Mouse (Mus musculus) activated CD4-positive, CD25-positive, alpha-beta regulatory T cell, adult 4 months (primary cell): ENCODE measurements around the gene Baiap3. TPM values are rescaled to one million over a fixed set of nuclear protein-coding genes. Genes with fewer than 3 reads are reported as not detected.
"Not testable (repeated sequence)": the region's sequence is repeated elsewhere in the genome, so short reads cannot be mapped to it uniquely, and the experiment has no call there.

Experiments used
- ATAC-seq: one replicate; pipeline ENCODE4 v1.8.0; 2017
- polyA plus RNA-seq, 2 experiments: library from polyadenylated mRNA; unstranded; fragments of 100-300 nt; shearing (Covaris generic); gene quantifications; one replicate each; pipeline ENCODE4 v1.2.1; 2017

Baiap3 gene
- polyA plus RNA-seq, 2 experiments from 2014 or later: 1.4 to 8.5 TPM

DNA sequence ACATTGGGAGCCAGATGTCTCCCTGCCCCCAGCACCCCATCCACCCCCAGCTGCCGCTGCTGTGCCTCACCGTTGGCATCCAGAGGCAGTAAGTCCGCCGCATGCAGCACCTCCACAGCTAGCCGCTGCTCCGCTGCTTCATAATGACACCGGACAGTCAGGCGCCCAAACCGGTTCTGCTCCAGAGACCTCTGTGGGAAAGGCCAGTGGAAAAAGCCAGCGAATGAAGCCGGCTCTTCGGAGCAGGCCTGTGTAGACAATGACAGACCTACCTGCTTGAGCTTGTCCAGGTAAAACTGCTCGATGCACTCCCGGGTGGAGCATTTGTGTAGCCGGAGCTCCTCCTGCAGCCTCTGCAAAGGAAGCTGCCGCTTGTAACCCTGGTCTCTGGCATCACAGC, 11.9 kb downstream of the Baiap3 start:
- ATAC-seq: no peak

DNA sequence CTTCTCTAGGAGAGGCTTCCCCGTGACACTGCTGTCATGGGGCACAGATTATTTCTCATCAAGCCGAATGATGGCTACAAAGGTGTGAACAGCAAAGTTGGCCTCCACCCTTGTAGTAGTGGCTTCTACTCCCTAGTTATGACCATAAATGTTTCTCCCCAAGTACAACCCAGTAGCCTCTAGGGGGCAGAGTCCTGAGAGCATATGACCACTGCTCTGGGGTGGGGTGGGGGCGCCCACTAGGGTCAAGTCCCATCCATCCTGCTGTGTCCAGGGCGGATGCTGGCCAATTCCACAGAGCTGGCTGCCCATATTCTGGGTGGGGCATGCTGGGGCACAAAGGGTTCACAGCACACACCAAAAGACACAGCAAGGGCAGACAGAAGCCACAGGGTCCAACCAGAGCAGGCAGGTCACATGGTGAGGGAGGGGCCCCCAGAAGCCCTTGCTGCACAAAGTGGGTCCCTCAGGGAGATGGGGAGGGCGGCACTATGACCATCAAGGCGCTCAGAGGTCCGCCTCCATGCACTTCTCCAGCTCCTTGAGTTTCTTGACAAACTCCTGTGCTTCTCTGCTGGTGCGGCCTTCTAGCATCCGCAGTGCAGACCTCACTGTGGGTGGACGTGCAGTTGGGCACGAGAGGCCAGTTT, 12.9 kb downstream of the Baiap3 start:
- no peak for ATAC-seq

DNA sequence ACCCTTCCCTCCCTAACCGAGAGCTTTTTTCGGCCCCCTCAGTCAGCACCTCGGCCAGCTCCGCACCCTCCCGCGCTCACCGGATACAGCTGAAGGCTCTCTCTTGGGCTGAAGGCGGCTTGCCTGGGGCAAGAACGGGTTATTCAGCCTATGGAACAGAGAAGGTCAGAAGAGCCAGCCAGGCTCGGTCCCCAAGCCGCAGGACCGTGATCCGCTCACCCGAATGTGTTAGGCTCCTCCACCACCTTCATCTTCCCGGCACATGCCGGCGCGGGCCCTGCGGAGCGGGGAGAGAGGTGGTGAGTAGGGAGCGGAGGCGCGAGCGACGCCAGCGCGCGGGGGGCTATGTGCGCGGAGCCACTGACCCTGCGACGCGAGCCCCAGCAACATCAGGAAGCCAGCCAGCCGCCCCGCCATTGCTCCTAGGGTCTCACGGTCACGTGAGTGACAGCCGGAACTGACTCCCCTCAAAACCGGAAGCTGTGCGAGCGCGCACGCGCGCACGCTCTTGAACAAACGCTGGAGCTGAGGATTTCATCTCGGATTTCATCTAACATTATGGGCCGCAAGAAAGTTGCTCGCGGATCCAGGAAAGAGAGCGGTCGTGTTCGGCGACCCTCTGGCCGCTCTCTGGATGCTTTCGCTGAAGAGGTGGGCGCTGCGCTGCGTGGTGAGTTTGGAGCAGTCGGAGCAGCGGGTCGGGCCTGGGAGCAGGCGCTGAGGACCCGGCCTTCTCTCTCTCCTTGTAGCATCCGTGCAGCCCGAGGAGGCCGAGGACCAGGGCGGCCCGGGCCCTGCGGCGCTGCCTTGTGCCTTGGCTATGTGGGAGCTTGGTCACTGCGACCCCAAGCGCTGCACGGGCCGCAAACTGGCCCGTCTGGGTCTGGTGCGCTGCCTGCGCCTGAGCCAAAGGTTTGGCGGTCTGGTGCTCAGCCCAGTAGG, 16.2 kb downstream of the Baiap3 start, which contains the start of the genes Gnptg and Tsr3:
Gene Gnptg, minus strand, starts transcription at position 430 of the 942 bp plus-strand sequence.
Gene Tsr3, plus strand, starts transcription at position 476 of the 942 bp plus-strand sequence.
- peak; percentile 89 for ATAC-seq

DNA sequence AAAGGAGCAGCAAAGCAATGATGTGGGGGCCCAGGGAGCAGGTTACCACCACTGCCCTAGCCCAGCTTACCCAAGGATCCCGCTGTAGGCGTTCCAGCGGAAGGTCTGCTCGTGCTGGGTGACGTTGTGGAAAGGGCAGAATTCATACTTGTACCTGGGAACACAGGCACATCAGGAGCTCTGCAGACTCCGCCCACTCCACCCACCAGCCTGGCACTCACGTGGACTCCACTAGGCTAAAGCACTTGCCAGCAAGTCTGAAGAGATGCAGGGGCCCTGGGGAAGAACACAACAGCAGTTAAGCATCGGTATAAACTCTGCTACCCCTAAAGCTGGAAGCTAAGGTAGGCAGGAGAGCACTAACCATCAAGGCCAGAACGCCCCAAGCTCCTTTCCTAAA, 20.5 kb downstream of the Baiap3 start:
- ATAC-seq: no peak

DNA sequence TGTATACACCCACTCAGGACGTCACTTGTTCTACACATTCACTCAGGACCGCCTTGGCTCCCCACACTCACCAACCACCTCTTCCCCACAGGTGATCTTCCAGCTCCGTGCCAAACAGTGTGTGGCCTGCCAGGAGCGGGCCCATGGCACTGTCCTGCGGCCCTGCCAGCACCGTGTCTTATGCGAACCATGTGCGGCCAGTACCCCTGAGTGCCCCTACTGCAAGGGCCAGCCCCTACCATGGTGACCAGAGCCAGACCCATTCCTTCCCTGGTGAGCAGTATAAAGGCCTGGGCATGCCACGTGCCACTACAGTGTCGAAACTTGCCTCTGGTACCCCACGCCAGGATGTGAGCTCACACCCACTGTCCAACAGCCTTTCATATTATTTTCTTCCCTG, 24.5 kb downstream of the Baiap3 start:
- not testable (repeated sequence) for ATAC-seq

DNA sequence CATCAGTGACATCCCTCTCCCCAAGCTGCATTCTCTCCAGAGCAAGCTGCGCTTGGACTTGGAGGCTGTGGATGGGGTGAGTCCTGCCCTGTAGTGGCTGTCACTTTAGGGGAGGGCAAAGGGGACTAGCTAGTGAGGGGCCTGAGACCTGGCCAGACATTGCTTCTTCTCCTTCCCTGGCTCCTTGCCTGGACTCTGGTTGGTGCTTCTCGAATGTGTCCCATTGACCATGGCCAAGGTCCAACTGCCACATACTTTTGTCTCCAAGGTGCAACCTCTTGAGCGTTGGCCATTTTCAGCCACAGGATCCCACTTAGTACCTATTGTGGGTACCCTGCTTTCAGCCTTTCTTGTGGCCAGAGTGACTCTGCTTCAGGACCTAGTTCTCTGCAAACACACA, 25.5 kb downstream of the Baiap3 start:
- ATAC-seq: no peak

DNA sequence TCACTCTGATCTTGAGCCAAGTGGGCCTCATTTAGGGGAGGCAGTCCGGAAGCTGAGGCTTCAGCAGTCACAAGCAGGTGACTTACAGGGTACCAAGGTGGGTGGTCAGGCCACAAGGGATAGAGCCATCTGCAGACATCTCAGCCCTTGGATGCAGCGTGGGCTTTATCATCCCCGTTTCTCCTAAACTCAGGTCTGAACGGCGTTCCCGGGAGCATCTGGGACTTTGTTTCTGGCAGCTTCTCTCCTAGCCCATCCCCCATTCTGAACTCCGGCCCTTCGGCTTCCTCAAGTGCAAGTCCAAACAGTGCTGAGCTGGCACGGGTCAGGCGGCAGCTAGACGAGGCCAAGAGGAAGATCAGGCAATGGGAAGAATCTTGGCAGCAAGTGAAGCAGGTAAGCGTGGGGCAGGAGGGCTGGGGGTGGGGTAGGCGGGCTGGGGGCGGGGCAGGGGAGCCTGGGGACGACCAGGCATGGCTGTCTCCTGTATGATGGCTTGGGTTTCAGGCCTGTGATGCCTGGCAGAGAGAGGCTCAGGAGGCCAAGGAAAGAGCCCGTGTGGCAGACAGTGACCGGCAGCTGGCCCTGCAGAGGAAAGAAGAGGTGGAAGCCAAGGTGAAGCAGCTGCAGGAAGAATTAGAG, 26.0 kb downstream of the Baiap3 start:
- not testable (repeated sequence) for ATAC-seq

DNA sequence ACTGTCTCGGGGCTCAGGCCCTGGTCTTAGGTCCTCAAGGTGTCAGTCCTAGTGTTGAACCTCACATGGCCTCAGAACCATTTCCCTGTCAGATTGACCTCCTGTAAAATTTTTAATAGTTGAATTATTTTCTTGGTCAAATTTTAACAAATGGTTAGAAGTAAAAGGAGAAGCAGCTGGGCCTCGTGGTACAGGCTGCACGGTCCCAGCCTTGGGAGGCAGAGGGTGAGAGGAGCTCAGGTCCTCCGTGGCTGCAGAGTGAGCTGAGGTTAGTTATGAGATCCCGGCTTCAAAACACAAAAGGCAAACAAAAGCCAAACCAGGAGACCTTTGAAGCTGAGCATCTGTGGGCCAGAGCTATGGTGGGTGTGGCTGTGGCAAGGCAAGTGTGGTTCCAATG, 28.2 kb downstream of the Baiap3 start:
- ATAC-seq: no peak

DNA sequence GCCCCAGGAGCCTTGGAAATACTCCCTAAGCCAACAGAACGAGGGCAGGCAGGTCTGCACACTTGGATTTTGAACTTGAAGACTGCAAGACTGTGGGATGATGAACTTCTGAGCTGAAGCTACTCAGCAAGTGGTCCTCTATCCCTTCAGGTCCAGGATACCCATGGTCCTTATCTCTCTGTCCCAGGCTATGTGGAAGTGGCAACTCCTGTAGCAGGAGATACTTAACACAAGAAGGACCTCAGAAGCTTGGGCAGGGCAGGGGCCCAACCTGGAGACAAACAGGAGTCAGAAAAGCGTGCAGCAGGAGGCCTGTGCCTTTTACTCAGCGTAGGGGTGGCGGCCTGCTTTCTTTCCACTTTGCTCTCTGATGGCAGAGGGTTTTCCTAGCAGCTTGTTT, 30.5 kb downstream of the Baiap3 start:
- no peak for ATAC-seq

DNA sequence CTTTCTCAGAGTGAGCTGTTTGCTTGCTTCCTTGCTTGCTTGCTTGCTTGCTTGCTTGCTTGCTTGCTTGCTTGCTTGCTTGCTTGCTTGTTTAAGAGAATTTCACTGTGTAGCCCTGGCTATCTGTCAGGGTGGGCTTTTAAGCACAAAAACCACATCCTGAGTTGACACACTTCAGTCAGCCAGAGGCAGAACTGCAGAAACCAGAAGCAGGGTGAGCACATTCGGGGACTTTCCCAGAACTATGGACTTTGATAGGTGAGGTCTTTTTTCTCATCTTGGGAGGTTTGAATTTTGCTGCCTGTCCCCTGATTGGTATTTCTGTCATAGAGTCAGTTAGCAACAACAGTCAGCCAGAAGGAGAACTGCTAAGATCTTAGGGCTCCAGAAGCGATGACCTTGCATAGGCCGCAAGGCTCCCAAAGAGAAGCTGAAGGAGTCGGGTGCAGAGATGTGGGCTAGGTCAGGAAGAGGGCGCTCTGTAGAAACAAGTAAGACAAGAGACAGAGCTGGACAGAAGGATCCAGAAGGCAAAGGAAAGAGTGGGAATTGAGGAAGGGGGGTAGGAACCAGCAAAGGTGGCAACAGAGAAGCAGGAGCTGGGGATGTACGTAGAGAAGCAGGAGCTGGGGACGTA, 31.5 kb downstream of the Baiap3 start:
- peak; percentile 76 for ATAC-seq

DNA sequence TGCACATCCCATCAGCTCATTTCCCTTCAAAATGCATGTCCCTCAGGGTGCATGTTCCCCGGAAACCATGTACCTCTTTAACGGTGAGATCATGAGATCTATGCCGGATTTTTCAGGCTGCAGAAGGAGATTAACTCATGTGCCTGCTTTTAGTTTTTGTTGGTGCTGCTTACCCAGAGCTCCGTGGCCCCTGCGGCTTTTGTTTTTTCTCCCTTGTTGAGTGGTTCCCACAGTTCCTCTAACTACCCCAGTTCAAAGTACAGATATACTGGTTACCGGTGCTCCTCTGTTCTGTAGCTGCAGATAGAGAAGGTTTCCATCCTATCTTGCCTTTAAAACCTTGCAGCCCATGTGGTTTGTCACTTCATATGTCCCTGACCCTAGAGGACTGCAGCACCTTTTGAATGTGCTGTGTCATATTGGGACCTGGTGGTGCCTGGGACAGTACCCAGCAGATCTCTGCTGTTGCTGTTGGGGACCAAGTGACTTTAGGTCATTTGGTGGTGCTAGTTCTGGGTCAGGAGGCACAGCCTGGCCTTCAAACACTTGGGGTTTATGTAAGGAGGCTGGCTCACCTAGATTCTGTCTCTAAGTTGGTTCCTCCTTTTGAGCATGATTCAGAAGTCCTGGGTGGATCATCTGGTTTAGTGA, 33.1 kb downstream of the Baiap3 start:
- peak; percentile 2 for ATAC-seq

DNA sequence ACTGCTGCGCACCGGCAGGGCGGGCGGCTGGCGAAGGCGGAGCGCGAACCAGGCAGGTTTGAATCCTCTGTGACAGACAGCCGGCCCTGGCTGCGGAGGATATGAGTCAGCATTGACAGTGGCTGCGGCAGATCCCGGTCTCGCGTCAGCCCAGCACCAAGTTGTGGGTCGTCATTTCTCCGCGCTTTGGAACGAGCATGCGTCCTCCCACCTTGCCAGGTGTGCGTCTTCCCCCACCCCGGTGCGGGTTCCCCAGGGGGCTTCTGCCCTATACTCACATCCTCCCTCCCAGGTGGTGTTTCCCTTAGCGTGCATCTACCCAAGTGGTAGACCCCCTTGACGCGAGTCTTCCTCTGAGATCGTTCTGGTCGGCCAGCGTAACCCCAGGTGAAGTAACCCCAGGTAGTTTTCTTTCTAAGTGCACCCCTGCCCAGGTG, 33.6 kb downstream of the Baiap3 start:
- ATAC-seq: peak; percentile 49

DNA sequence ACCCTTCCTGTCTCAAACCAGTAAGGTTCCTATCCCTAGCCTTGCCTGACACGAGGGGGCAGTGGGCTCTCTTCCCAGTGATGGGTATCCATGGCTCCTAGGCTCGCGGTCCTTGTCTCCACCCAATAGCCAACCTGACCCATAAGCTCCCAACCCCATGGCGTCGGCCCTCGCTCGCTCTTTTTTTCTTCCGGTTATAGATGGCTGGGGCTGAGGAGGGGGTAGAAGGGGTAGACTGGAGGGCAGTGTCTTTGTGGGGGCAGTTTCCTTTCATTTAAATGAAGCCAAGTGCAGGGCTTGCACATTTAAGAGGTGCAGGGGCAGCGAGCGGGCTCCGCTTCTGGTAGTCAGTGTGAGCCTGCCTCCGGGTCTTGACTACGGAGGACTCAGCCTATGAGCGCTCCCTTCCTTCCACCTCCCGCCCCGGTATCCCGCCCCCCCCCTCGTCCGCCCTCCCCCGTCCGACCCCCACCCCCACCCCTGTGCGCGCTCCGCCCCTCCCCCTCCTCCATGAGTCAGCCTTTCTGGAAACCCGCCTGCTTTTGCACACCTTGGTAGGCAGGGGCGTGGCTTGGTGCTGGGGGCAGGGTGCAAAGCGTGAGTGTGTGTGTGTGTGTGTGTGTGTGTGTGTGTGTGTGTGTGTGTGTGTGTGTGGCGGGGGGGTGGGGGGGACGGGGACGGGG, 34.2 kb downstream of the Baiap3 start:
- ATAC-seq: peak; percentile 19

DNA sequence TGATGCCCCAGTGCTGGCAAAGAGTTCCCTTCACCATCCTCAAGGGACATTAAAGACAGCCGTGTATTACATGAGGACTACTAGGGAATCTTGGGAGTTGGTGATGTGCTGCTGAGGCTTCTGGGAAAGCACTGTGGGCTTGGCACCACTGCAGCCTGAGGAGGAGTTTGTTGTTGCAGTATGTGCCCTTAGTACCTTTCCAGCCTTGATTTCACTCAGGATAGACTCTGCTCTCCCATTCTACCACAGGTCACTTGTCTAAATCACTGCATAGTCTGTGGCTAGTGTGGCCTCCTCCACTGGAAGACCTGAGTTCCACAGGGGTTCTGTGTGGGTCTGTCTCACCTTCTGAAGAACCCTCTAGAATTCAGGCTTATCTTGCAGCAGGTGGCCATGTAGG, 35.4 kb downstream of the Baiap3 start:
- ATAC-seq: no peak

DNA sequence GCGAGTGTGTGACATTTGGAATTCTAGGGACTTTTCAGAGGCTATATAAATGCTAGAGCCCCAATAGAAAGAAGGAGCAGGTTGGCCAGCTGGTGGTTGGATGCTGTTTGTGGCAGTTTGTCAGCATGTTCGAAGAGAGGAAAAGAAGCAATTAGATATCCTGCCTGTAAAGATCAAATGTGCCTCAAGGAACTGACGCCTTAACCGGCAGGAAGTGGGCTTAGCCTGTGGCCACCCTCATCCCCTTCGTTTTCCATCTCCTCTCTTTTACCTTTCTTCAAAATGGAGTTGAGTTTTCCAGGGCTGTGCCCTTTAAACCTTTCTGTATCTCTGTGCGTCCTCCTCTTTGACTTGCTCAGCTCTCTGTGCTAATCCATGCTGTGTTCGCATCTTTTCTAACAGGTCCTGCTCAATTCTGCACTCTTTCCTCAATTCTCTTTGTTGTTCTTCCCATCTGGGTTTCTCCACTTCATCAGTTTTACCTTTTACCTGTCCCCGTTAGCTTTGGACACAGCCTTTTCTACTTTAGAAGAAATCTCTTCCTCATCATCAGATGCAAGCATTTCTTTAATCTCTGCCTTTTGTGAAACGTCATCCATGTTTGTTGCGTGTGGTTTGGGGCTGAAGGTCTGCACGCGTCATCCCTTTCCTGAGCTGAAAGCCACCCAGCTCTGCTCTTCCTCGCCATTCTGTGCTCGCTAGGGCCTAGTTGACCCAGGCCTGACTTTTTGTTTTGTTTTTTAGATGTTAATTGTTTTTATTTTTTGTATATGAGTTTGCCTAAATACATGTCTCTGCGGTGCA, 36.5 kb downstream of the Baiap3 start:
- peak; percentile 34 for ATAC-seq

DNA sequence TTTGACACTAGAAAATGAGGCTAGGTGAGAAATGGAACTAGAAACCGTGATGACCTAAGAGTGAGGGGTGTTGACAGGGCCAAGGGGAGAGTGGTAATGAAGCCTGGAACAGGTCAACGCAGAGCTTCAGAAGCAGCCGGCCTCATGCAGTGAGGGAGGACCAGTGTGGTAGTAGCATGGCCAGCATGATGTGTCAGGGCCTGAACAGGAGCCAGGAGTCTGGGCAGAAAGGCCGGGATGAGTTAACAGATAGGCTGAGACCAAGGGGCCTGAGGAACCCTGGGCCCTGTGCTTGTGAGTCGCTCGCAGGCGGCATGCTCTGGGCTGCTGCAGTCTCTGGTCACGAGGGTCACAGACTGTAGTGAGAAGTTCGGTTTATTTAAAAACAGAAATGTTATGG, 37.2 kb downstream of the Baiap3 start:
- no peak for ATAC-seq

DNA sequence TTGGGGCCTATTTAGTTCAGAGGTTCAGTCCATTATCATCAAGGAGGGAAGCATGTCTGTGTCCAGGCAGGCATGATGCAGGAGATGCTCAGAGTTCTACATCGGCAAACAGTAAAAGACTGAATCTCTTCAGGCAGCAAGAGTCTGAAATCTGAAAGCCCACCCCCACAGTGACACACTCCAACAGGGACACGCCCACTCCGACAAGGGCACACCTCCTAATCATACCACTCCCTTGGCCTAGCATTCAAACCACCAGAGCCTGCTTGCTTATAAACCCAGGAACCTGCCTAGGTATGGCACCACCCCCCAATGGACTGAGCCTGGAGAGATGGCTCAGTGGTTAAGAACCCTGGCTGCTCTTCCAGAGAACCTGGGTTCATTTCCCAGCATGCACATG, 40.7 kb downstream of the Baiap3 start:
- ATAC-seq: no peak

DNA sequence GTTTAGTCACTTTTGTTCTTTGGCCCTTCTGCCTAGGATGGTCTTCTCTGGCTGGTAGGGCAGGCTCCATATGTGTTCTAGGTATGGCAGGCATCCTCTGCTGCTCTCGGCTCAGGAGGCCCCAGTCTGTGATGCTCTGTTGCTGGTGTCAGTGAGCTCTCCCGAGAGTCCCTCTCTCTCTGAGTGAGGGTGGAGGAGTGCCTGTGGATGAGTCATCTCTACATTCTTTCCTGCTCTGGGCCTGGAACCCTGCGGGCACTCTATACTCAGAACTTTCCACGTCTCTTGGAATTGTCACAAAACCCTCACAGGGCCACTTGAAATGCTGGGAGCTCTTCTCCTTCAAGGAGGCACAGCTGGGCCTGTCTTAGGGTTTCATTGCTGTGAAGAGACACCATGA, 44.5 kb downstream of the Baiap3 start:
- ATAC-seq: no peak

DNA sequence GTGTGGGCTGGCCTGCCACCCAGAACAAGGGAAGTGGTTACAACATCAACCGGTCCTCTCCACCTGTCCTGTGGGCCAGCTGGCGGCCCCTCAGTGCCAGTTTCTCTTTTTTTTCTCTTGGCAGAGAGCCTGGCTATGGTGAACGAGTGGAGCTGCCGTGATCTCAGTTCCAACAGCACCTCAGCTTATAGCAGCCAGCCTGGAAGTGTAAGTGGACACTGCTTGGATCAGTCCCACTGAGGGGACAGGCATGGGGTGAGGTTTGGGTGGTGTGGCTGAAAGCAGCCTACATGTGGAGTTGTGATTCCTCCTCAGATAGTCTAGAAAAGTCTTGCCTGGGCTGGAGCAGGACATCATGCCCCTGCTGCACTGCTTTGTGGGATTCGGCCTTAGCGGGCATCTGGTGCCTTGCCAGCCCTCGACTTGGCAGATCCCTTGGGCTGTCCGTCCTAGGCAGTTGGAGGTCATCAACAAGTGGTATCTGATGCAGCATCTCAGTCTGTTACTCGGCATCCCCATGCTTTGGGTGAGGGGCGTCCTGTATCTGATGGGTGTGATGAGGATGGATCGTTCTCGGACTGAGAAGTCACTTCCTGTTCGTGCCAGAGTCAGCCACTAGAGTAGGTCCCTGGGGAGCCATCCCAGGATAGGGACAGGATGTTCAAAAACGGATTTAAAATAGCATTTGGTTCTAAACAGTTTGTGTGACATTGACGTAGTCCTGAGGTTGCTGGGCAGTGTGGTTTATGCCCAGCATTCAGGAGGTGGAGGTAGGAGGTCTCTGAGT, 45.3 kb downstream of the Baiap3 start:
- ATAC-seq: no peak

DNA sequence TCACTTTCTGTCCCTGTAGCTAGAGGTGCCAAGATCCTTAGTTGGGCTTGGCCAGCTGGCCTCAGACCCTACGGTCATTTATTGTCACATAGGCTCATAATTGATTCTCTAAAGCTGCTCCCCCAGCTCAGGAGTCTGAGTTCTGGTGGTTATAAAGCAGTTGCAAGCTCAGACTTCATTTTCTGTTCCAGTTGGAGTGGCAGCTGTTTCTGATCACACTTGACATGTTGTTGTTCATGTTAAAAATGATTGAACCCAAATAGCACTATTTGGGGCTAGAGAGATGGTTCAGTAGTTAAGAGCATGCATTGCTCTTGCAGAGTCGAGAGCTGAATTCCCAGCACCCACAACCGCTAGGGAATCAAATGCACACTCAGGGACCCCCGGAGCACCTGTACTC, 46.2 kb downstream of the Baiap3 start:
- no peak for ATAC-seq
